Mouse (Mus musculus) limb, embryonic 12.5 days (tissue): ENCODE data around the gene Fut2. TPM values are rescaled to one million over a fixed set of nuclear protein-coding genes. Genes with fewer than 3 reads are reported as not detected.

Experiments
- polyA plus RNA-seq: library from polyadenylated mRNA; unstranded; fragments of >200 nt; fragmentation: Nextera tagmentation; extraction: Ambion mirVana; gene quantifications from 2 replicates; pipeline ENCODE4 v1.2.1, GENCODE M21; 2016

The Fut2 gene
- polyA plus RNA-seq, 1 experiment from 2014 or later = 0.15 TPM

Other genes starting within 250 kb of the Fut2 start
- gene Lhb, start 245.6 kb downstream of the Fut2 start, polyA plus RNA-seq = 0.33 TPM in 1 of 2 replicates, not detected in the other
- gene Gys1, start 231.6 kb downstream of the Fut2 start, polyA plus RNA-seq = 45.2 and 46.2 TPM in 2 replicates
- gene Ruvbl2, start 228.3 kb downstream of the Fut2 start, polyA plus RNA-seq = 155 and 156 TPM in 2 replicates
- gene Ftl1, start 206.5 kb downstream of the Fut2 start, polyA plus RNA-seq = 4,887 and 4,953 TPM in 2 replicates
- gene Bax, start 199.5 kb downstream of the Fut2 start, polyA plus RNA-seq = 224 and 230 TPM in 2 replicates
- 1.4 TPM in 2 replicates for gene Tulp2, start 184.5 kb downstream of the Fut2 start, polyA plus RNA-seq
- not detected in 2 replicates for gene Gm45808, start 179.6 kb downstream of the Fut2 start, polyA plus RNA-seq
- gene Dhdh, start 177.6 kb downstream of the Fut2 start, polyA plus RNA-seq = 3.2 and 3.3 TPM in 2 replicates
- gene Nucb1, start 156.0 kb downstream of the Fut2 start, polyA plus RNA-seq = 149 and 160 TPM in 2 replicates
- gene Ppp1r15a, start 140.1 kb downstream of the Fut2 start, polyA plus RNA-seq = 26.0 and 27.1 TPM in 2 replicates
- gene Plekha4, start 140.1 kb downstream of the Fut2 start, polyA plus RNA-seq = 1.4 TPM in 2 replicates
- gene Hsd17b14, start 111.5 kb downstream of the Fut2 start, polyA plus RNA-seq = 0.55 and 1.1 TPM in 2 replicates
- gene Bcat2, start 96.2 kb downstream of the Fut2 start, polyA plus RNA-seq = 50.4 and 56.5 TPM in 2 replicates
- not detected in 2 replicates for gene Fgf21, start 50.9 kb downstream of the Fut2 start, polyA plus RNA-seq
- gene Fut1, start 49.1 kb downstream of the Fut2 start, polyA plus RNA-seq = not detected in 2 replicates
- 0.13 and 0.17 TPM in 2 replicates for gene Izumo1, start 44.6 kb downstream of the Fut2 start, polyA plus RNA-seq
- 11.7 and 13.4 TPM in 2 replicates for gene Rasip1, start 38.9 kb downstream of the Fut2 start, polyA plus RNA-seq
- 5.7 and 5.9 TPM in 2 replicates for gene Mamstr, start 26.4 kb downstream of the Fut2 start, polyA plus RNA-seq
- gene Ntn5, start 17.6 kb upstream of the Fut2 start, polyA plus RNA-seq = 0.13 and 0.23 TPM in 2 replicates
- 0.40 and 0.74 TPM in 2 replicates for gene Sec1, start 28.0 kb upstream of the Fut2 start, polyA plus RNA-seq
- gene Car11, start 33.4 kb upstream of the Fut2 start, polyA plus RNA-seq = 8.8 and 12.6 TPM in 2 replicates
- gene Dbp, start 38.7 kb upstream of the Fut2 start, polyA plus RNA-seq = 6.4 and 8.5 TPM in 2 replicates
- gene Rpl18, start 49.1 kb upstream of the Fut2 start, polyA plus RNA-seq = 990 and 1,038 TPM in 2 replicates
- gene Sphk2, start 51.6 kb upstream of the Fut2 start, polyA plus RNA-seq = 32.5 TPM in 2 replicates
- gene Fam83e, start 54.8 kb upstream of the Fut2 start, polyA plus RNA-seq = 1.0 and 1.3 TPM in 2 replicates
- gene Spaca4, start 59.4 kb upstream of the Fut2 start, polyA plus RNA-seq = not detected in 2 replicates
- gene Lmtk3, start 117.3 kb upstream of the Fut2 start, polyA plus RNA-seq = 3.4 and 4.9 TPM in 2 replicates
- 1.6 and 1.9 TPM in 2 replicates for gene Sult2b1, start 118.3 kb upstream of the Fut2 start, polyA plus RNA-seq
- 171 and 175 TPM in 2 replicates for gene Cyth2, start 148.2 kb upstream of the Fut2 start, polyA plus RNA-seq
- 1.6 and 2.2 TPM in 2 replicates for gene Kcnj14, start 158.4 kb upstream of the Fut2 start, polyA plus RNA-seq
- gene Grwd1, start 164.6 kb upstream of the Fut2 start, polyA plus RNA-seq = 75.4 and 78.0 TPM in 2 replicates
- 50.0 and 65.6 TPM in 2 replicates for gene Kdelr1, start 206.4 kb upstream of the Fut2 start, polyA plus RNA-seq
- 0.35 and 0.37 TPM in 2 replicates for gene Grin2d, start 212.0 kb upstream of the Fut2 start, polyA plus RNA-seq
- gene Syngr4, start 230.3 kb upstream of the Fut2 start, polyA plus RNA-seq = 0.41 and 0.65 TPM in 2 replicates
- gene Tmem143, start 230.5 kb upstream of the Fut2 start, polyA plus RNA-seq = 5.0 and 6.0 TPM in 2 replicates